Mouse (Mus musculus): ENCODE data around the gene Gm10228. TPM values are rescaled to one million over a fixed set of nuclear protein-coding genes. Genes with fewer than 3 reads are reported as not detected.
"Not testable (repeated sequence)": the region's sequence is repeated elsewhere in the genome, so short reads cannot be mapped to it uniquely, and the experiment has no call there.

The Gm10228 gene
- not detected in 2 replicates for polyA plus RNA-seq (2012; rRNA removed)

DNA sequence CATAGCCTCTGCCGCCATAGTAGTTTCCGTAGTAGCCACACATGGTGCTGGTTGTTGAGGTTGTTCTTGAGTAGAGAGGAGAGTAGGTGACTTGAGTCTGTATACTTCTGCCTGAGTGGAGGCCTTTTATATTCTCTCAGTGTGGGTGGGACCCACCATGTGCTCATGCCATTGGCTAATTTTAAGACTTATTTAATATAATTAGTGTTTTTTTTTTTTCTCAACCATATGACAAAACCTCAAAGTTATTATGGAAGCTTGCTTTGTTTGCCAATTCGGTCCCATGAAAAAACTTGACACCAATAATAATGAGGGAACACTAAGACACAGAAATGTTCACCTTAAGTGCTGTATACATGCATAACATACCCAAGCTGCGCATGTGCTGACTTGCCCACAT, at the start of gene Gm10228:
TSS of gene Gm10228 (minus strand) at position 101 of the 400 bp plus-strand sequence.
- H3K36me3 ChIP-seq (ENCODE audit: control insufficient read depth, insufficient read depth, low read length); H3K4me3 ChIP-seq (ENCODE audit: control insufficient read depth, low read depth, low read length); H3K4me1 ChIP-seq (ENCODE audit: control insufficient read depth, insufficient read depth, low read length); H3K27me3 ChIP-seq (ENCODE audit: control insufficient read depth, insufficient read depth, low read length); H3K27ac ChIP-seq (ENCODE audit: control insufficient read depth, insufficient read depth, low read depth, low read length): not testable (repeated sequence)

DNA sequence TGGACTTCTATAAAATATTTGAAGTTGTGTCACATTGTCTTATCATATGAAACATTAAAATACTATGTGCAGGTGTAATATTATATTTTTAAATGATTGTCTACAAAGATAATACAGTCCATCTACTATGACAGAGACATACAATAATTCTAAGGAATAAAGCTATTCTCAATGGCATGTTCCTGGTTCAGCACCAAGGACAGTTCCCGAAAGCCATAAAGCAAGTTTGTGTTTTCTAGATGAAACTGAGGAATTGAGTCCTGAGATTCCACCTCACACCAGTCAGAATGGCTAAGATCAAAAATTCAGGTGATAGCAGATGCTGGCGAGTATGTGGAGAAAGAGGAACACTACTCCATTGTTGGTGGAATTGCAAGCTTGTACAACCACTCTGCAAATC, 29.8 kb upstream of the Gm10228 start:
- not testable (repeated sequence) for H3K4me1 ChIP-seq (ENCODE audit: control insufficient read depth, insufficient read depth, low read length); H3K4me3 ChIP-seq (ENCODE audit: control insufficient read depth, low read depth, low read length); H3K27ac ChIP-seq (ENCODE audit: control insufficient read depth, insufficient read depth, low read depth, low read length)

GRCm38 (mm10) chr16:89063902-89064301, 22.6 kb upstream of the Gm10228 start, which contains the start of gene 1110025L11Rik:
Gene 1110025L11Rik, minus strand, starts transcription at chr16:89064002.
- not testable (repeated sequence) for H3K27me3 ChIP-seq (ENCODE audit: control insufficient read depth, insufficient read depth, low read length); H3K4me3 ChIP-seq (ENCODE audit: control insufficient read depth, low read depth, low read length); H3K27ac ChIP-seq (ENCODE audit: control insufficient read depth, insufficient read depth, low read depth, low read length); H3K4me1 ChIP-seq (ENCODE audit: control insufficient read depth, insufficient read depth, low read length); H3K36me3 ChIP-seq (ENCODE audit: control insufficient read depth, insufficient read depth, low read length)

More for the DNA sequence above, 29.8 kb upstream of the Gm10228 start:
- not testable (repeated sequence) for H3K27me3 ChIP-seq (ENCODE audit: control insufficient read depth, insufficient read depth, low read length); H3K36me3 ChIP-seq (ENCODE audit: control insufficient read depth, insufficient read depth, low read length)

GRCm38 (mm10) chr16:89047783-89048182, 6.5 kb upstream of the Gm10228 start, which contains the start of gene Krtap6-5:
Gene Krtap6-5, minus strand, starts transcription at chr16:89047883.
- Histone ChIP-seq H3K4me3 (ENCODE audit: control insufficient read depth, low read depth, low read length) (no peak within 1 kb of the TSS), H3K27ac (ENCODE audit: control insufficient read depth, insufficient read depth, low read depth, low read length) (no peak within 1 kb of the TSS), H3K36me3 (ENCODE audit: control insufficient read depth, insufficient read depth, low read length) (no peaks in the 10 kb centered on the region), H3K4me1 (ENCODE audit: control insufficient read depth, insufficient read depth, low read length) (no peaks in the 10 kb centered on the region), H3K27me3 (ENCODE audit: control insufficient read depth, insufficient read depth, low read length) (no peaks in the 10 kb centered on the region)
- TF ChIP-seq CTCF (IDR thresholded peaks at IDR 0.05; ENCODE audit: control insufficient read depth, insufficient read depth, insufficient replicate concordance, low read depth, low read length): no peak
- TF ChIP-seq POLR2A (IDR thresholded peaks at IDR 0.05; ENCODE audit: control insufficient read depth, low read depth, low read length): no peak

DNA sequence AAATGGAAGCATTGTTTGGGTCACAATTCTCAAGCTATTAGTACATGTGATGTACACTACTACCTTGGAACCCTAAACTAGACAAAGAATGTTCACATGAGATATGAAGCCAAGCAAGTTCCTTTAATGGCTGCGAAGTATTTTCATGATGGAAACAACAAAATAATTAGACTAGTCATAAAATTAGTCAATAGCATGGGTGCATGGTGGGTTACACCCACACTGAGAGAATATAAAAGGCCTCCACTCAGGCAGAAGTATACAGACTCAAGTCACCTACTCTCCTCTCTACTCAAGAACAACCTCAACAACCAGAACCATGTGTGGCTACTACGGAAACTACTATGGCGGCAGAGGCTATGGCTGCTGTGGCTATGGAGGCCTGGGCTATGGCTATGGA, 9.9 kb downstream of the Gm10228 start, which contains the start of gene Krtap6-1:
TSS of gene Krtap6-1 (plus strand) at position 301 of the 400 bp plus-strand sequence.
- H3K4me1 ChIP-seq (ENCODE audit: control insufficient read depth, insufficient read depth, low read length); H3K27ac ChIP-seq (ENCODE audit: control insufficient read depth, insufficient read depth, low read depth, low read length); H3K27me3 ChIP-seq (ENCODE audit: control insufficient read depth, insufficient read depth, low read length); H3K4me3 ChIP-seq (ENCODE audit: control insufficient read depth, low read depth, low read length); H3K36me3 ChIP-seq (ENCODE audit: control insufficient read depth, insufficient read depth, low read length): not testable (repeated sequence)

DNA sequence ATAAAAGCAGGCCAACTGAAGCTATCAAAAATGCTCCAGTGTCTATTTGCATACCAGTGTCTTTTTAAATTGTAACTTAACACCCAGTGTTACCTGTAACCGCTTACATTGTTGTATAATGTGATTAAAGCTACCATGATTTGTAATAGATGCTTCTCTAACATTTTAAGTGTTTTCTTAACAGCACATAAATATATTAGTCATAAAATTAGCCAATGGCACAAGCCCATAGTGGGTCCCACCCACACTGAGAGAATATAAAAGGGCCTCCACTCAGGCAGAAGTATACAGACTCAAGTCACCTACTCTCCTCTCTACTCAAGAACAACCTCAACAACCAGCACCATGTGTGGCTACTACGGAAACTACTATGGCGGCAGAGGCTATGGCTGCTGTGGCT, 26.3 kb downstream of the Gm10228 start, which contains the start of gene Gm10229:
TSS of gene Gm10229 (plus strand) at position 301 of the 400 bp plus-strand sequence.
- not testable (repeated sequence) for H3K27ac ChIP-seq (ENCODE audit: control insufficient read depth, insufficient read depth, low read depth, low read length); H3K4me1 ChIP-seq (ENCODE audit: control insufficient read depth, insufficient read depth, low read length); H3K27me3 ChIP-seq (ENCODE audit: control insufficient read depth, insufficient read depth, low read length); H3K4me3 ChIP-seq (ENCODE audit: control insufficient read depth, low read depth, low read length); H3K36me3 ChIP-seq (ENCODE audit: control insufficient read depth, insufficient read depth, low read length)

DNA sequence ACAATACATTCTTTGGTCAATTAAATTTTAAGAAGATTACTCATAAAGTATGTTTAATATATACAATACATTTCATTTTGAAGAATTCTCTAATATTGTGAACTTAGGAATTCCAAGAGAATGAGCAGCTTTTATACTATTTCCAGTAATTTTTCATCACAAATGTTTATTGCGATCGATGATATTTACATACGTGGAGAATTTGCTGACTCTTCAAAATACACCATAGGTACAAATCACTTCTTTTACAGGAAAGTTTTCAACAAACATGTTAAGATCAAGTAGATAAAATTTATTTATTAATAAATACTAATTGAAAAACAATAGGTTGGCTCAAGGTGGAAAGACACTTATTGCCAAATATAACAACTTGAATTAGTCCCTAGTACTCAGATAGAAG, 27.3 kb downstream of the Gm10228 start:
- Histone ChIP-seq H3K4me3 (ENCODE audit: control insufficient read depth, low read depth, low read length) (no peak overlapping the region), H3K27ac (ENCODE audit: control insufficient read depth, insufficient read depth, low read depth, low read length) (no peak overlapping the region), H3K27me3 (ENCODE audit: control insufficient read depth, insufficient read depth, low read length) (no peaks in the 10 kb centered on the region), H3K4me1 (ENCODE audit: control insufficient read depth, insufficient read depth, low read length) (no peaks in the 10 kb centered on the region), H3K36me3 (ENCODE audit: control insufficient read depth, insufficient read depth, low read length) (no peaks in the 10 kb centered on the region)
- no peak for TF ChIP-seq POLR2A (IDR thresholded peaks at IDR 0.05; ENCODE audit: control insufficient read depth, low read depth, low read length)
- TF ChIP-seq CTCF (IDR thresholded peaks at IDR 0.05; ENCODE audit: control insufficient read depth, insufficient read depth, insufficient replicate concordance, low read depth, low read length): no peak

- no peaks in the 10 kb centered on the region for H3K27me3 ChIP-seq (ENCODE audit: control insufficient read depth, insufficient read depth, low read length)
- H3K4me1 ChIP-seq (ENCODE audit: control insufficient read depth, insufficient read depth, low read length): no peaks in the 10 kb centered on the region
- no peak within 1 kb of the TSS for H3K4me3 ChIP-seq (ENCODE audit: control insufficient read depth, low read depth, low read length)
- H3K36me3 ChIP-seq (ENCODE audit: control insufficient read depth, insufficient read depth, low read length): no peaks in the 10 kb centered on the region
- no peak within 1 kb of the TSS for H3K27ac ChIP-seq (ENCODE audit: control insufficient read depth, insufficient read depth, low read depth, low read length)
- TF ChIP-seq CTCF (IDR thresholded peaks at IDR 0.05; ENCODE audit: control insufficient read depth, insufficient read depth, insufficient replicate concordance, low read depth, low read length) (no peak), POLR2A (IDR thresholded peaks at IDR 0.05; ENCODE audit: control insufficient read depth, low read depth, low read length) (no peak)
Observed at GRCm38 (mm10) chr16:89010659-89011058, 30.6 kb downstream of the Gm10228 start, which contains the start of gene Krtap22-2. Gene Krtap22-2, minus strand, starts transcription at chr16:89010759.

Other genes with a start within 250 kb of the Gm10228 start
- gene Gm20741, start 229.3 kb downstream of the Gm10228 start, polyA plus RNA-seq (2012; rRNA removed): not detected in 2 replicates
- not detected in 2 replicates for gene Krtap15, start 221.3 kb downstream of the Gm10228 start, polyA plus RNA-seq (2012; rRNA removed)
- gene Krtap14, start 215.3 kb downstream of the Gm10228 start, polyA plus RNA-seq (2012; rRNA removed): not detected in 2 replicates
- gene Krtap19-1, start 172.1 kb downstream of the Gm10228 start, polyA plus RNA-seq (2012; rRNA removed): not detected in 2 replicates
- not detected in 2 replicates for gene Krtap19-2, start 167.2 kb downstream of the Gm10228 start, polyA plus RNA-seq (2012; rRNA removed)
- gene Krtap19-3, start 163.4 kb downstream of the Gm10228 start, polyA plus RNA-seq (2012; rRNA removed): not detected in 2 replicates
- gene Krtap19-4, start 156.4 kb downstream of the Gm10228 start, polyA plus RNA-seq (2012; rRNA removed): not detected in 2 replicates
- gene Krtap19-5, start 145.0 kb downstream of the Gm10228 start, polyA plus RNA-seq (2012; rRNA removed): not detected in 2 replicates
- not detected in 2 replicates for gene Krtap19-9b, start 109.2 kb downstream of the Gm10228 start, polyA plus RNA-seq (2012; rRNA removed)
- not detected in 2 replicates for gene Krtap16-3, start 78.6 kb downstream of the Gm10228 start, polyA plus RNA-seq (2012; rRNA removed)
- not detected in 2 replicates for gene Krtap22-2, start 30.7 kb downstream of the Gm10228 start, polyA plus RNA-seq (2012; rRNA removed)
- not detected in 2 replicates for gene Gm10229, start 26.2 kb downstream of the Gm10228 start, polyA plus RNA-seq (2012; rRNA removed)
- gene Krtap6-1, start 9.8 kb downstream of the Gm10228 start, polyA plus RNA-seq (2012; rRNA removed): not detected in 2 replicates
- not detected in 2 replicates for gene Krtap6-5, start 6.4 kb upstream of the Gm10228 start, polyA plus RNA-seq (2012; rRNA removed)
- gene 1110025L11Rik, start 22.5 kb upstream of the Gm10228 start, polyA plus RNA-seq (2012; rRNA removed): 0.99 and 1.1 TPM in 2 replicates
- gene Krtap6-3, start 42.5 kb upstream of the Gm10228 start, polyA plus RNA-seq (2012; rRNA removed): not detected in 2 replicates
- gene Gm6358, start 99.4 kb upstream of the Gm10228 start, polyA plus RNA-seq (2012; rRNA removed): not detected in 2 replicates
- gene Gm10061, start 109.6 kb upstream of the Gm10228 start, polyA plus RNA-seq (2012; rRNA removed): not detected in 2 replicates
- 8.4 and 15.0 TPM in 2 replicates for gene Gm9789, start 116.5 kb upstream of the Gm10228 start, polyA plus RNA-seq (2012; rRNA removed)
- gene Gm7735, start 128.0 kb upstream of the Gm10228 start, polyA plus RNA-seq (2012; rRNA removed): not detected in 2 replicates
- gene 1110057P08Rik, start 133.3 kb upstream of the Gm10228 start, polyA plus RNA-seq (2012; rRNA removed): not detected in 2 replicates
- gene Krtap20-2, start 164.4 kb upstream of the Gm10228 start, polyA plus RNA-seq (2012; rRNA removed): not detected in 2 replicates

Data from testis, adult 2 months (tissue).